Mouse (Mus musculus) hematopoietic stem cell, adult 5-6 weeks (primary cell): Measurements from ENCODE around the gene 1110065P20Rik. TPM values are rescaled to one million over a fixed set of nuclear protein-coding genes. Genes with fewer than 3 reads are reported as not detected.

ENCODE experiments used
- ATAC-seq, 2 experiments: fragments of 125-278 bp in 1 of 2; replicated peaks in 1 of 2; 2 replicates each; pipeline ENCODE4 v1.8.0; 2016 to 2017; ENCODE audit warnings: inconsistent platforms in 2 of 2, mild to moderate bottlenecking in 2 of 2, moderate number of reproducible peaks in 2 of 2, low read depth in 1 of 2, moderate TSS enrichment in 1 of 2; ENCODE audit not compliant: low FRiP score in 2 of 2, poor library complexity in 2 of 2, severe bottlenecking in 2 of 2, insufficient read depth in 1 of 2, low TSS enrichment in 1 of 2
- total RNA-seq: library from RNA; stranded (forward); fragments of 172-1452, 232-1000 nt; gene quantifications from 2 replicates; pipeline ENCODE4 v1.2.3, GENCODE M21; 2017

The 1110065P20Rik gene
- total RNA-seq, 1 experiment from 2014 or later = 7.6 TPM

- ATAC-seq = no peak
These were observed 47.6 kb downstream of the 1110065P20Rik start for GRCm38 (mm10) chr4:124803406-124803805.

GRCm38 (mm10) chr4:124802309-124803260 is 48.4 kb downstream of the 1110065P20Rik start:
- ATAC-seq = peak; percentile 96 to 97

- peak; percentile 61 to 64 for ATAC-seq
These were observed 49.3 kb downstream of the 1110065P20Rik start, which contains the start of gene Mtf1 for GRCm38 (mm10) chr4:124801552-124802308. Gene Mtf1, plus strand, starts transcription at chr4:124802104.

Other genes with a start within 250 kb of the 1110065P20Rik start
- gene 3100002H09Rik, start 240.4 kb downstream of the 1110065P20Rik start, total RNA-seq = not detected in 2 replicates
- gene Pou3f1, start 194.4 kb downstream of the 1110065P20Rik start, total RNA-seq = not detected in 2 replicates
- gene Utp11, start 157.6 kb downstream of the 1110065P20Rik start, total RNA-seq = 77.8 and 93.4 TPM in 2 replicates
- gene Fhl3, start 150.5 kb downstream of the 1110065P20Rik start, total RNA-seq = 9.7 and 15.5 TPM in 2 replicates
- 118 and 153 TPM in 2 replicates for gene Sf3a3, start 136.4 kb downstream of the 1110065P20Rik start, total RNA-seq
- gene Inpp5b, start 109.3 kb downstream of the 1110065P20Rik start, total RNA-seq = 33.5 and 42.3 TPM in 2 replicates
- 24.5 and 35.9 TPM in 2 replicates for gene Mtf1, start 49.1 kb downstream of the 1110065P20Rik start, total RNA-seq
- gene Yrdc, start 517 bp downstream of the 1110065P20Rik start, total RNA-seq = 37.7 and 54.7 TPM in 2 replicates
- not detected in 2 replicates for gene Maneal, start 11.0 kb upstream of the 1110065P20Rik start, total RNA-seq
- gene Epha10, start 29.7 kb upstream of the 1110065P20Rik start, total RNA-seq = not detected in 2 replicates
- gene 9930104L06Rik, start 85.9 kb upstream of the 1110065P20Rik start, total RNA-seq = 14.3 and 15.4 TPM in 2 replicates
- gene Cdca8, start 88.1 kb upstream of the 1110065P20Rik start, total RNA-seq = 69.7 and 89.3 TPM in 2 replicates
- 2.3 TPM in 1 of 2 replicates, not detected in the other for gene Rspo1, start 135.2 kb upstream of the 1110065P20Rik start, total RNA-seq
- gene Gnl2, start 165.4 kb upstream of the 1110065P20Rik start, total RNA-seq = 161 and 225 TPM in 2 replicates
- gene Dnali1, start 214.5 kb upstream of the 1110065P20Rik start, total RNA-seq = not detected in 2 replicates
- gene Snip1, start 215.5 kb upstream of the 1110065P20Rik start, total RNA-seq = 26.7 and 36.9 TPM in 2 replicates
- 44.0 and 68.0 TPM in 2 replicates for gene Meaf6, start 233.9 kb upstream of the 1110065P20Rik start, total RNA-seq